Comparison of ENCODE assay signal across 8 mouse cellular contexts in genomic region chr5:139535386-139535919, GRCm38 (mm10). TPM values are rescaled to one million over a fixed set of nuclear protein-coding genes. Genes with fewer than 3 reads are reported as not detected.
DNase-seq lines count a peak whose midpoint lies in the region; ATAC-seq lines count a peak whose summit lies in the region.
"Had no signal": no experiment of that assay in that cellular context is flagged by ENCODE, and none has a peak within 500 bp of the region (broad histone marks: within the 10 kb centered on the region; RNA-seq: fewer than 3 reads in every experiment).

No protein-coding gene starts in this region.

- H3K36me3 ChIP-seq in megakaryocyte, embryonic 14.5 days (replicated peaks; ENCODE audit: low read length) = no peaks in the 10 kb centered on the region
- no peaks in the 10 kb centered on the region for H3K36me3 ChIP-seq in forebrain, embryonic 11.5 days (ENCODE audit: control insufficient read depth, insufficient read depth, low read length)
- no peaks in the 10 kb centered on the region for H3K36me3 ChIP-seq in midbrain, embryonic 10.5 days

- peaks cover 20% of the 10 kb centered on the region for H3K4me1 ChIP-seq in megakaryocyte, embryonic 14.5 days
- peaks cover 23% of the 10 kb centered on the region for H3K4me1 ChIP-seq in forebrain, embryonic 11.5 days (replicated peaks; ENCODE audit: control insufficient read depth, insufficient read depth, low read length)
- peaks cover 59% of the 10 kb centered on the region for H3K4me1 ChIP-seq in midbrain, embryonic 10.5 days

- H3K27ac ChIP-seq in forebrain, embryonic 11.5 days (ENCODE audit: low read depth, low read length) = peak overlapping the region; percentile 76
- peak overlapping the region; percentile 79 for H3K27ac ChIP-seq in midbrain, embryonic 10.5 days (replicated peaks)

- under 1% methylated on average over 34 of the region's 34 CpGs for WGBS in forebrain, embryonic 11.5 days
- WGBS in midbrain, embryonic 10.5 days = 1% methylated on average over 34 of the region's 34 CpGs

- H3K27me3 ChIP-seq in megakaryocyte, embryonic 14.5 days (replicated peaks) = peaks cover 91% of the 10 kb centered on the region
- H3K27me3 ChIP-seq in forebrain, embryonic 11.5 days (ENCODE audit: control insufficient read depth, insufficient read depth, low read length) = peaks cover 49% of the 10 kb centered on the region
- peaks cover 96% of the 10 kb centered on the region for H3K27me3 ChIP-seq in midbrain, embryonic 10.5 days (ENCODE audit: low read depth, poor library complexity, severe bottlenecking)

- H3K9ac ChIP-seq in forebrain, embryonic 11.5 days (ENCODE audit: low read length) = peak overlapping the region; percentile 27; the same call in 1 of the 2 replicates

- peak; percentile 88 for DNase-seq in forebrain, embryonic 11.5 days (ENCODE audit: low spot score)
- peak; percentile 81 for DNase-seq in midbrain, embryonic 10.5 days (ENCODE audit: low spot score)
- no peak for DNase-seq in urinary bladder, adult 2 months (ENCODE audit: low spot score)

- peak overlapping the region; percentile 73 for H3K4me3 ChIP-seq in megakaryocyte, embryonic 14.5 days (replicated peaks)
- H3K4me3 ChIP-seq in forebrain, embryonic 11.5 days (ENCODE audit: low read depth, low read length) = peak overlapping the region; percentile 2; the same call in 1 of the 2 replicates
- peak overlapping the region; percentile 35 for H3K4me3 ChIP-seq in midbrain, embryonic 10.5 days

- peak overlapping the region; percentile 41 for H3K4me2 ChIP-seq in forebrain, embryonic 11.5 days (ENCODE audit: low read depth, low read length, severe bottlenecking)

- no peaks in the 10 kb centered on the region for H3K9me3 ChIP-seq in megakaryocyte, embryonic 14.5 days
- no peaks in the 10 kb centered on the region for H3K9me3 ChIP-seq in forebrain, embryonic 11.5 days (ENCODE audit: control insufficient read depth, low read length)
- no peaks in the 10 kb centered on the region for H3K9me3 ChIP-seq in midbrain, embryonic 10.5 days (replicated peaks)

- no peak for ATAC-seq in megakaryocyte, adult 5-6 weeks (ENCODE audit: poor library complexity, severe bottlenecking)
- peak; percentile 71 for ATAC-seq in forebrain, embryonic 11.5 days (replicated peaks; ENCODE audit: low FRiP score)
- no peak for ATAC-seq in inflammation-experienced regulatory T-cells, adult 6 months
- no peak for ATAC-seq in erythroblast, adult 5-6 weeks (replicated peaks; ENCODE audit: low FRiP score, poor library complexity, severe bottlenecking)

RNA-seq across cellular contexts. Expression of gene Uncx, which starts 7.8 kb away (rescaled TPM):
- not detected in 2 replicates for polyA plus RNA-seq in megakaryocyte, embryonic 14.5 days (2012; ENCODE audit: insufficient read depth, low replicate concordance)
- total RNA-seq in megakaryocyte, adult 5-6 weeks (2015) = not detected in 2 replicates
- not detected in 2 replicates for total RNA-seq in megakaryocyte, adult 5-6 weeks (2017)
- 27.3 and 28.2 TPM in 2 replicates for polyA plus RNA-seq in forebrain, embryonic 11.5 days (2014; fragmentation: Nextera tagmentation; extraction: Ambion mirVana)
- 18.8 and 36.7 TPM in 2 replicates for polyA plus RNA-seq in midbrain, embryonic 10.5 days (2016; fragmentation: Nextera tagmentation; extraction: Ambion mirVana)
- not detected for polyA plus RNA-seq in inflammation-experienced regulatory T-cells, adult 6 months (2017; shearing (Covaris generic))
- not detected in 2 replicates for polyA plus RNA-seq in urinary bladder, adult 2 months (2012; rRNA removed)
- total RNA-seq in erythroblast, adult 5-6 weeks (2015; ENCODE audit: low replicate concordance) = not detected in 2 replicates
- total RNA-seq in erythroblast, adult 5-6 weeks (2017; ENCODE audit: low replicate concordance) = not detected in 2 replicates
- total RNA-seq: gastrocnemius, postnatal 10 days had no signal

RNA-seq across cellular contexts. Expression of gene Zfand2a, which starts 51.1 kb away (rescaled TPM):
- 0.53 and 3.6 TPM in 2 replicates for polyA plus RNA-seq in megakaryocyte, embryonic 14.5 days (2012; ENCODE audit: insufficient read depth, low replicate concordance)
- 11.4 and 14.9 TPM in 2 replicates for total RNA-seq in megakaryocyte, adult 5-6 weeks (2015)
- total RNA-seq in megakaryocyte, adult 5-6 weeks (2017) = 6.7 and 21.9 TPM in 2 replicates
- 6.4 and 7.9 TPM in 2 replicates for polyA plus RNA-seq in forebrain, embryonic 11.5 days (2014; fragmentation: Nextera tagmentation; extraction: Ambion mirVana)
- polyA plus RNA-seq in midbrain, embryonic 10.5 days (2016; fragmentation: Nextera tagmentation; extraction: Ambion mirVana) = 9.1 and 12.2 TPM in 2 replicates
- polyA plus RNA-seq in inflammation-experienced regulatory T-cells, adult 6 months (2017; shearing (Covaris generic)) = 10 to 100 TPM in 1 of 3 experiments, 1 to 10 TPM in 2; 8.1 to 10.3 (median 9.2) TPM
- 19.1 and 22.4 TPM in 2 replicates for polyA plus RNA-seq in urinary bladder, adult 2 months (2012; rRNA removed)
- total RNA-seq in erythroblast, adult 5-6 weeks (2015; ENCODE audit: low replicate concordance) = 2.3 and 2.9 TPM in 2 replicates
- total RNA-seq in erythroblast, adult 5-6 weeks (2017; ENCODE audit: low replicate concordance) = 3.4 and 5.4 TPM in 2 replicates

Comparison
In these comparisons a context has a peak if more than half of its experiments do, and no peak if none do; other contexts are left out.
1. H3K4me3 ChIP-seq: peak in every context shown above with its lines; median percentile 73 in megakaryocyte, embryonic 14.5 days; 35 in midbrain, embryonic 10.5 days; 2 in forebrain, embryonic 11.5 days.
2. RNA of gene Uncx, which starts 7.8 kb away (polyA plus RNA-seq): 27.3 to 28.2 TPM in forebrain, embryonic 11.5 days and 18.8 to 36.7 TPM in midbrain, embryonic 10.5 days; not detected in megakaryocyte, embryonic 14.5 days, not detected in inflammation-experienced regulatory T-cells, adult 6 months and not detected in urinary bladder, adult 2 months; every median in the first group is over 10 times any median in the second.